Mouse (Mus musculus): ENCODE data around the gene Dcst2. TPM values are rescaled to one million over a fixed set of nuclear protein-coding genes. Genes with fewer than 3 reads are reported as not detected.

Gene Dcst2
- polyA plus RNA-seq, 1 experiment from 2014 or later = 0.07 TPM

DNA sequence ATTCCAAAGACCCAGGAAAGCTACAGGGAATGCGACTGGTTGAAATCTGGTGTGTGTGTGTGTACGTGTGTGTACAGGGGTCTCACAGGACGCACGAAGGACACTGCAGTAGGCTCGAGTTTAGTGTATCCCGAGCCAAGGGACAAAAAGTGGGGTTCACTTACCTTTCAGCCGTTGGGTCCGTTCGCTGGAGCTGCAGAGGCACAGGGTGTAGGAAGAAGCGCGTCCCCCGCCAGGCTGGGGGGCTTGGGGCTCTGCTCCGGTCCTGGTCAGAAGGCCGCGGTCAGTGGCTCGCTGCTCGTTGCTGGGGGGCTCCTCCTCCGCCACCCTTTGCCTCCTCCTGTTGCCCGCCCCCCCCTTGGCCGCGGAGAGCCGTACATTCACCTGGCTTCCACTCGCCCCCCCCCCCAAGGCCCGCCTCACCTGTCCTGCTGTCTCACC, 31.1 kb downstream of the Dcst2 start:
- WGBS (ENCODE audit: insufficient replicate concordance) = 1% methylated on average over 17 of the region's 24 CpGs
- H3K4me1 ChIP-seq (ENCODE audit: control insufficient read depth, insufficient read depth, low read length) = peaks cover 30% of the 10 kb centered on the region

GRCm38 (mm10) chr3:89393605-89394004, 31.8 kb downstream of the Dcst2 start:
- peak overlapping the region; percentile 100 for H3K4me2 ChIP-seq
- H3K4me1 ChIP-seq (ENCODE audit: control insufficient read depth, insufficient read depth, low read length) = peaks cover 30% of the 10 kb centered on the region
- WGBS (ENCODE audit: insufficient replicate concordance) = 0% methylated on average over 15 of the region's 15 CpGs
- H3K27ac ChIP-seq (ENCODE audit: low read depth, low read length) = peak overlapping the region; percentile 93
- peak overlapping the region; percentile 70 for H3K4me3 ChIP-seq (ENCODE audit: low read depth, low read length)
- no peaks in the 10 kb centered on the region for H3K36me3 ChIP-seq (ENCODE audit: control insufficient read depth, insufficient read depth, low read length)
- peak; percentile 93 for ATAC-seq (replicated peaks; ENCODE audit: insufficient number of reproducible peaks, low FRiP score, low TSS enrichment)
- no peaks in the 10 kb centered on the region for H3K27me3 ChIP-seq (ENCODE audit: control insufficient read depth, insufficient read depth, low read length)
- H3K9ac ChIP-seq (ENCODE audit: low read depth, low read length) = peak overlapping the region; percentile 73
- H3K9me3 ChIP-seq (replicated peaks; ENCODE audit: control insufficient read depth, low read length) = no peaks in the 10 kb centered on the region

More for the DNA sequence above, 31.1 kb downstream of the Dcst2 start:
- peak overlapping the region; percentile 86 for H3K9ac ChIP-seq (ENCODE audit: low read depth, low read length)
- no peaks in the 10 kb centered on the region for H3K27me3 ChIP-seq (ENCODE audit: control insufficient read depth, insufficient read depth, low read length)
- H3K4me3 ChIP-seq (ENCODE audit: low read depth, low read length) = peak overlapping the region; percentile 70
- peak overlapping the region; percentile 100 for H3K4me2 ChIP-seq
- H3K27ac ChIP-seq (ENCODE audit: low read depth, low read length) = no peak overlapping the region
- H3K9me3 ChIP-seq (replicated peaks; ENCODE audit: control insufficient read depth, low read length) = no peaks in the 10 kb centered on the region
- no peak for ATAC-seq (replicated peaks; ENCODE audit: insufficient number of reproducible peaks, low FRiP score, low TSS enrichment)
- no peaks in the 10 kb centered on the region for H3K36me3 ChIP-seq (ENCODE audit: control insufficient read depth, insufficient read depth, low read length)

- Histone ChIP-seq H3K4me1 (ENCODE audit: control insufficient read depth, insufficient read depth, low read length) (peaks cover 30% of the 10 kb centered on the region), H3K36me3 (ENCODE audit: control insufficient read depth, insufficient read depth, low read length) (no peaks in the 10 kb centered on the region)
Measured at GRCm38 (mm10) chr3:89394006-89394893, 32.5 kb downstream of the Dcst2 start, which contains the start of gene Zbtb7b. Zbtb7b (minus strand) TSS chr3:89394776.

GRCm38 (mm10) chr3:89394894-89395256, 33.1 kb downstream of the Dcst2 start:
- H3K27ac ChIP-seq (ENCODE audit: low read depth, low read length) = peak overlapping the region; percentile 93
- H3K9ac ChIP-seq (ENCODE audit: low read depth, low read length) = peak overlapping the region; percentile 73
- no peak; the same call in 1 of the 2 replicates for ATAC-seq (replicated peaks; ENCODE audit: insufficient number of reproducible peaks, low FRiP score, low TSS enrichment)
- no peaks in the 10 kb centered on the region for H3K27me3 ChIP-seq (ENCODE audit: control insufficient read depth, insufficient read depth, low read length)
- peak overlapping the region; percentile 70 for H3K4me3 ChIP-seq (ENCODE audit: low read depth, low read length)
- no peaks in the 10 kb centered on the region for H3K9me3 ChIP-seq (replicated peaks; ENCODE audit: control insufficient read depth, low read length)
- H3K4me1 ChIP-seq (ENCODE audit: control insufficient read depth, insufficient read depth, low read length) = peaks cover 30% of the 10 kb centered on the region
- peak overlapping the region; percentile 100 for H3K4me2 ChIP-seq
- WGBS (ENCODE audit: insufficient replicate concordance) = 0% methylated on average over 11 of the region's 12 CpGs
- no peaks in the 10 kb centered on the region for H3K36me3 ChIP-seq (ENCODE audit: control insufficient read depth, insufficient read depth, low read length)

More at GRCm38 (mm10) chr3:89394006-89394893, 32.5 kb downstream of the Dcst2 start, which contains the start of gene Zbtb7b:
- H3K27ac ChIP-seq (ENCODE audit: low read depth, low read length) = peak within 1 kb of the TSS; percentile 93
- peak within 1 kb of the TSS; percentile 100 for H3K4me2 ChIP-seq
- no peaks in the 10 kb centered on the region for H3K9me3 ChIP-seq (replicated peaks; ENCODE audit: control insufficient read depth, low read length)
- H3K9ac ChIP-seq (ENCODE audit: low read depth, low read length) = peak within 1 kb of the TSS; percentile 73
- ATAC-seq (replicated peaks; ENCODE audit: insufficient number of reproducible peaks, low FRiP score, low TSS enrichment) = peak; percentile 32
- 0% methylated on average over 39 of the region's 42 CpGs for WGBS (ENCODE audit: insufficient replicate concordance)
- no peaks in the 10 kb centered on the region for H3K27me3 ChIP-seq (ENCODE audit: control insufficient read depth, insufficient read depth, low read length)
- peak within 1 kb of the TSS; percentile 70 for H3K4me3 ChIP-seq (ENCODE audit: low read depth, low read length)

DNA sequence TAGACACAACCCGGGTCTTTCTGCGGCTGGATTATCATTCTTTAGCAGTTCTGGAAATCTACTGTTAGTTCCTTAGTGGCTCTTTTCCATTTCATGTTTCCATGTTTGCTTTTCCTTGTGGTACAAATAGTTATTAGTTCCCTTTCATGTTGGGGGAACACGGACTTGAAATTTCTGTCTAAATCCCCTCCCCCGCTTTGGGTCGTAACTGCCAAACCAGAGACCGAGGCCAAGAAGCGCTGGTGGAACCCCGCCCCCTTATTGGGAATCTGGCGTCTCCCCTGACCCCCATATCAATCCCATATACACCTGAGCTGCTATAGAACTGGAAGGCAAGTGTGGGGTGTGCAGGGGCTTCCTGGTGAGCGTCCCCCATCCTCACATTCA, 33.6 kb downstream of the Dcst2 start:
- 2% methylated on average over 10 of the region's 10 CpGs for WGBS (ENCODE audit: insufficient replicate concordance)
- peak overlapping the region; percentile 70 for H3K4me3 ChIP-seq (ENCODE audit: low read depth, low read length)
- peak overlapping the region; percentile 93 for H3K27ac ChIP-seq (ENCODE audit: low read depth, low read length)
- peak overlapping the region; percentile 100 for H3K4me2 ChIP-seq
- no peaks in the 10 kb centered on the region for H3K9me3 ChIP-seq (replicated peaks; ENCODE audit: control insufficient read depth, low read length)
- peaks cover 26% of the 10 kb centered on the region for H3K4me1 ChIP-seq (ENCODE audit: control insufficient read depth, insufficient read depth, low read length)
- no peaks in the 10 kb centered on the region for H3K27me3 ChIP-seq (ENCODE audit: control insufficient read depth, insufficient read depth, low read length)
- ATAC-seq (replicated peaks; ENCODE audit: insufficient number of reproducible peaks, low FRiP score, low TSS enrichment) = no peak
- H3K36me3 ChIP-seq (ENCODE audit: control insufficient read depth, insufficient read depth, low read length) = no peaks in the 10 kb centered on the region
- H3K9ac ChIP-seq (ENCODE audit: low read depth, low read length) = peak overlapping the region; percentile 73

DNA sequence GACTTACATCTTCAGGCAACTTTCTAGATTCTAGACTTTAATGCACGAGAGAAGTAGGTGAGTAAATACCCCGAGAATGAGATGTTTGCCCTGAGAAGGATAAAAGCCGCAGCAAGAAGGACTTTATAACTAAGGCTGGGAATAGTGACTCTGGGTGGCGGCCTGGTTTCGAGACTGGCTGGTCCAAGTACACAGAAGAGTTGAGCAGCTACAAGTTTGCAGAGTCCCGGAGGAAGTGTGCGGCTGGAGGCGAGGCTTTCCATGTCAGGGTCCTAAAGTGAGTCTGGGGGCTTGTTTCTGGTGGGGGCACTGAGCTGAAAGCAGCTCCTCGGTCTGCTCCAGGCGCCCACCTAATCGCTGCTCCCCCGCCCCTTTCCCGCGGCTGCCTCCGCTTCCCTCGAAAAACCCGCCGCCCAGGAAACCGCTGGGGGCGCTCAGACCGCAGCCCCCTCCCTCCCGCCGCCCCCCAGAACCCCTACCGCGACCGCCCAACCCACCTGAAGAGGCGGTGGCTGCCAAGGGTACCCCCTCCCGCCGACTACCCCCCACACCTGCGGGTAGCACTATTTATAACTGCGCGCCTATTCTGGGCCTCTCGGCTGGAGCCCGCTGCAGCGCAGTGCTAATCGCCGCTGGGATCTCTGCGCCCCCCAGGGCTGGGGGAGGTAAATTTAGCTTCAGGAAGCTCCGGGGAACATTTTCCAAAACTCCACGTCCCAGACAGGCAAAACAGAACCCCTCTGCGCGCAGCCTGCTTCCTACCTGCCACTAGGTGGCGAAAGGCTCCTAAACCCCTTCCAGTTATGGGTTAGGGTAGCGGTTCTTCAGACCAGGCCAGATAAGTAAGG, 34.3 kb downstream of the Dcst2 start:
- H3K4me2 ChIP-seq = peak overlapping the region; percentile 100
- no peak for ATAC-seq (replicated peaks; ENCODE audit: insufficient number of reproducible peaks, low FRiP score, low TSS enrichment)
- H3K27ac ChIP-seq (ENCODE audit: low read depth, low read length) = peak overlapping the region; percentile 42
- 0 out of 2 replicates have a peak, but pooled peaks cover 2% of the 10 kb centered on the region for H3K36me3 ChIP-seq (ENCODE audit: control insufficient read depth, insufficient read depth, low read length)
- H3K27me3 ChIP-seq (ENCODE audit: control insufficient read depth, insufficient read depth, low read length) = no peaks in the 10 kb centered on the region
- H3K9ac ChIP-seq (ENCODE audit: low read depth, low read length) = peak overlapping the region; percentile 73
- WGBS (ENCODE audit: insufficient replicate concordance) = under 1% methylated on average over 42 of the region's 44 CpGs
- peak overlapping the region; percentile 70 for H3K4me3 ChIP-seq (ENCODE audit: low read depth, low read length)
- no peaks in the 10 kb centered on the region for H3K9me3 ChIP-seq (replicated peaks; ENCODE audit: control insufficient read depth, low read length)
- H3K4me1 ChIP-seq (ENCODE audit: control insufficient read depth, insufficient read depth, low read length) = peaks cover 19% of the 10 kb centered on the region

DNA sequence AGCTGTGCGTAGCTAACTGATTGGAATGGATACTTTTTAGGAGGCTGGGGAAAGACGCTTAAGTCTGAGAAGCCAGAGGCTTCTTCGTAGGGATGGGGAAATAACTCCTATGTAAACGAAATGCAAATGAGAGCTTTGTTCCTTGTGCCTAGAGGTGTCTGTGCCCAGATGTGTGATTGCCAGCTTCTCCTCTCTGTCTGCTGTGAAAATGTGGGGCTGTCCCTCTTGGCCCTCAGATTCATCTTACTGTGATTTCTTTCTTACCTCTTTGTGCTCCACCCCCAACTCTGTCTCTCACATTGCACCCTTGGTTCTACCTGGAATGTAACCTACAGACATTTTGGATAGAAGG, 34.9 kb downstream of the Dcst2 start:
- peak overlapping the region; percentile 42 for H3K27ac ChIP-seq (ENCODE audit: low read depth, low read length)
- H3K27me3 ChIP-seq (ENCODE audit: control insufficient read depth, insufficient read depth, low read length) = no peaks in the 10 kb centered on the region
- H3K4me2 ChIP-seq = peak overlapping the region; percentile 100
- 0% methylated on average over 4 of the region's 4 CpGs for WGBS (ENCODE audit: insufficient replicate concordance)
- no peak for ATAC-seq (replicated peaks; ENCODE audit: insufficient number of reproducible peaks, low FRiP score, low TSS enrichment)
- peak overlapping the region; percentile 73 for H3K9ac ChIP-seq (ENCODE audit: low read depth, low read length)
- no peaks in the 10 kb centered on the region for H3K9me3 ChIP-seq (replicated peaks; ENCODE audit: control insufficient read depth, low read length)
- H3K36me3 ChIP-seq (ENCODE audit: control insufficient read depth, insufficient read depth, low read length) = 0 out of 2 replicates have a peak, but pooled peaks cover 2% of the 10 kb centered on the region
- peak overlapping the region; percentile 70 for H3K4me3 ChIP-seq (ENCODE audit: low read depth, low read length)
- H3K4me1 ChIP-seq (ENCODE audit: control insufficient read depth, insufficient read depth, low read length) = peaks cover 15% of the 10 kb centered on the region

GRCm38 (mm10) chr3:89401329-89401728, 39.6 kb downstream of the Dcst2 start:
- no peak for ATAC-seq (replicated peaks; ENCODE audit: insufficient number of reproducible peaks, low FRiP score, low TSS enrichment)
- Histone ChIP-seq H3K36me3 (ENCODE audit: control insufficient read depth, insufficient read depth, low read length) (peaks cover 10% of the 10 kb centered on the region), H3K27ac (ENCODE audit: low read depth, low read length) (no peak overlapping the region), H3K4me2 (no peak overlapping the region), H3K9me3 (replicated peaks; ENCODE audit: control insufficient read depth, low read length) (no peaks in the 10 kb centered on the region), H3K27me3 (ENCODE audit: control insufficient read depth, insufficient read depth, low read length) (no peaks in the 10 kb centered on the region), H3K4me3 (ENCODE audit: low read depth, low read length) (no peak overlapping the region), H3K4me1 (ENCODE audit: control insufficient read depth, insufficient read depth, low read length) (peaks cover 4% of the 10 kb centered on the region; the same call in 1 of the 2 replicates), H3K9ac (ENCODE audit: low read depth, low read length) (no peak overlapping the region)
- WGBS (ENCODE audit: insufficient replicate concordance) = 84% methylated on average over 7 of the region's 7 CpGs
